Mouse (Mus musculus): Measurements from ENCODE around the gene Trpv4. TPM values are rescaled to one million over a fixed set of nuclear protein-coding genes. Genes with fewer than 3 reads are reported as not detected.

The Trpv4 gene
- polyA plus RNA-seq, 1 experiment from 2014 or later = 0.92 TPM

GRCm38 (mm10) chr5:114640809-114641208 is 17.4 kb downstream of the Trpv4 start:
- WGBS = 79% methylated on average over 10 of the region's 10 CpGs
- no peak overlapping the region for H3K9ac ChIP-seq
- peaks cover 5% of the 10 kb centered on the region; the same call in 1 of the 2 replicates for H3K27me3 ChIP-seq (replicated peaks)
- H3K4me1 ChIP-seq (replicated peaks) = peaks cover 4% of the 10 kb centered on the region
- no peaks in the 10 kb centered on the region for H3K9me3 ChIP-seq
- no peak for ATAC-seq
- H3K36me3 ChIP-seq = no peaks in the 10 kb centered on the region
- no peak overlapping the region for H3K4me2 ChIP-seq (replicated peaks)
- no peak overlapping the region for H3K27ac ChIP-seq
- no peak overlapping the region for H3K4me3 ChIP-seq (replicated peaks)

GRCm38 (mm10) chr5:114639645-114639957 is 18.6 kb downstream of the Trpv4 start:
- H3K27me3 ChIP-seq (replicated peaks) = peaks cover 5% of the 10 kb centered on the region; the same call in 1 of the 2 replicates
- ATAC-seq = peak; percentile 55
- H3K4me3 ChIP-seq (replicated peaks) = no peak overlapping the region
- no peak overlapping the region for H3K27ac ChIP-seq
- no peak overlapping the region for H3K9ac ChIP-seq
- no peaks in the 10 kb centered on the region for H3K36me3 ChIP-seq
- peak overlapping the region; percentile 57 for H3K4me2 ChIP-seq (replicated peaks)
- H3K4me1 ChIP-seq (replicated peaks) = peaks cover 4% of the 10 kb centered on the region
- WGBS = 22% methylated on average over 7 of the region's 7 CpGs
- no peaks in the 10 kb centered on the region for H3K9me3 ChIP-seq

GRCm38 (mm10) chr5:114638769-114639644 is 19.2 kb downstream of the Trpv4 start:
- no peak overlapping the region; the same call in 1 of the 2 replicates for H3K9ac ChIP-seq
- H3K27me3 ChIP-seq (replicated peaks) = peaks cover 5% of the 10 kb centered on the region; the same call in 1 of the 2 replicates
- peaks cover 4% of the 10 kb centered on the region for H3K4me1 ChIP-seq (replicated peaks)
- H3K4me2 ChIP-seq (replicated peaks) = peak overlapping the region; percentile 57
- H3K36me3 ChIP-seq = no peaks in the 10 kb centered on the region
- WGBS = 10% methylated on average over 22 of the region's 22 CpGs
- no peaks in the 10 kb centered on the region for H3K9me3 ChIP-seq
- no peak overlapping the region for H3K4me3 ChIP-seq (replicated peaks)
- peak; percentile 88 for ATAC-seq
- H3K27ac ChIP-seq = no peak overlapping the region

GRCm38 (mm10) chr5:114636091-114636490 is 22.1 kb downstream of the Trpv4 start:
- Histone ChIP-seq H3K4me3 (replicated peaks) (no peak overlapping the region), H3K9me3 (no peaks in the 10 kb centered on the region), H3K36me3 (no peaks in the 10 kb centered on the region), H3K4me2 (replicated peaks) (no peak overlapping the region), H3K4me1 (replicated peaks) (peaks cover 4% of the 10 kb centered on the region), H3K27me3 (replicated peaks) (peaks cover 5% of the 10 kb centered on the region; the same call in 1 of the 2 replicates), H3K27ac (no peak overlapping the region), H3K9ac (no peak overlapping the region)
- WGBS = 78% methylated on average over 25 of the region's 25 CpGs
- no peak for ATAC-seq

- H3K4me1 ChIP-seq (replicated peaks) = no peaks in the 10 kb centered on the region
- H3K36me3 ChIP-seq = no peaks in the 10 kb centered on the region
- H3K9me3 ChIP-seq = no peaks in the 10 kb centered on the region
- no peak overlapping the region for H3K4me2 ChIP-seq (replicated peaks)
- no peaks in the 10 kb centered on the region for H3K27me3 ChIP-seq (replicated peaks)
- ATAC-seq = no peak
- H3K9ac ChIP-seq = no peak overlapping the region
- H3K27ac ChIP-seq = no peak overlapping the region
- WGBS = 52% methylated on average over 2 of the region's 2 CpGs
- no peak overlapping the region for H3K4me3 ChIP-seq (replicated peaks)
Observed at GRCm38 (mm10) chr5:114631336-114631735, 26.9 kb downstream of the Trpv4 start.

GRCm38 (mm10) chr5:114625590-114625989 is 32.6 kb downstream of the Trpv4 start:
- 24% methylated on average over 3 of the region's 3 CpGs for WGBS
- Histone ChIP-seq H3K4me3 (replicated peaks) (no peak overlapping the region), H3K4me1 (replicated peaks) (no peaks in the 10 kb centered on the region)

GRCm38 (mm10) chr5:114620305-114620704 is 37.9 kb downstream of the Trpv4 start:
- Histone ChIP-seq H3K27ac (no peak overlapping the region), H3K27me3 (replicated peaks) (no peaks in the 10 kb centered on the region), H3K4me3 (replicated peaks) (no peak overlapping the region), H3K9ac (no peak overlapping the region), H3K9me3 (no peaks in the 10 kb centered on the region), H3K4me1 (replicated peaks) (no peaks in the 10 kb centered on the region), H3K36me3 (no peaks in the 10 kb centered on the region), H3K4me2 (replicated peaks) (no peak overlapping the region)
- no peak for ATAC-seq
- WGBS = 48% methylated on average over 6 of the region's 6 CpGs

More at GRCm38 (mm10) chr5:114625590-114625989, 32.6 kb downstream of the Trpv4 start:
- Histone ChIP-seq H3K27me3 (replicated peaks) (no peaks in the 10 kb centered on the region), H3K9me3 (no peaks in the 10 kb centered on the region), H3K9ac (no peak overlapping the region), H3K27ac (no peak overlapping the region), H3K36me3 (no peaks in the 10 kb centered on the region), H3K4me2 (replicated peaks) (no peak overlapping the region)
- ATAC-seq = no peak

- WGBS = 27% methylated on average over 8 of the region's 8 CpGs
Observed at GRCm38 (mm10) chr5:114618851-114619250, 39.4 kb downstream of the Trpv4 start.

GRCm38 (mm10) chr5:114617809-114618208 is 40.4 kb downstream of the Trpv4 start:
- Histone ChIP-seq H3K4me1 (replicated peaks) (no peaks in the 10 kb centered on the region), H3K36me3 (no peaks in the 10 kb centered on the region), H3K4me2 (replicated peaks) (no peak overlapping the region), H3K4me3 (replicated peaks) (no peak overlapping the region), H3K27me3 (replicated peaks) (no peaks in the 10 kb centered on the region), H3K9ac (no peak overlapping the region), H3K27ac (no peak overlapping the region), H3K9me3 (no peaks in the 10 kb centered on the region)
- ATAC-seq = no peak
- 72% methylated on average over 12 of the region's 12 CpGs for WGBS

More at GRCm38 (mm10) chr5:114618851-114619250, 39.4 kb downstream of the Trpv4 start:
- H3K4me3 ChIP-seq (replicated peaks) = no peak overlapping the region
- H3K4me1 ChIP-seq (replicated peaks) = no peaks in the 10 kb centered on the region
- H3K9ac ChIP-seq = no peak overlapping the region
- H3K27me3 ChIP-seq (replicated peaks) = no peaks in the 10 kb centered on the region
- H3K9me3 ChIP-seq = no peaks in the 10 kb centered on the region
- no peaks in the 10 kb centered on the region for H3K36me3 ChIP-seq
- no peak overlapping the region for H3K27ac ChIP-seq
- no peak for ATAC-seq
- no peak overlapping the region for H3K4me2 ChIP-seq (replicated peaks)

- Histone ChIP-seq H3K27ac (no peak overlapping the region), H3K4me1 (replicated peaks) (no peaks in the 10 kb centered on the region; the same call in 1 of the 2 replicates), H3K27me3 (replicated peaks) (no peaks in the 10 kb centered on the region), H3K36me3 (no peaks in the 10 kb centered on the region), H3K4me3 (replicated peaks) (no peak overlapping the region), H3K9me3 (no peaks in the 10 kb centered on the region), H3K4me2 (replicated peaks) (no peak overlapping the region), H3K9ac (no peak overlapping the region)
- 77% methylated on average over 11 of the region's 11 CpGs for WGBS
- peak; percentile 64 for ATAC-seq
Observed at GRCm38 (mm10) chr5:114616336-114617061, 41.7 kb downstream of the Trpv4 start.

GRCm38 (mm10) chr5:114614863-114615262 is 43.4 kb downstream of the Trpv4 start:
- no peak overlapping the region for H3K4me3 ChIP-seq (replicated peaks)
- no peak overlapping the region for H3K9ac ChIP-seq
- no peak overlapping the region for H3K27ac ChIP-seq
- no peaks in the 10 kb centered on the region for H3K27me3 ChIP-seq (replicated peaks)
- H3K4me2 ChIP-seq (replicated peaks) = no peak overlapping the region
- no peaks in the 10 kb centered on the region for H3K9me3 ChIP-seq
- no peaks in the 10 kb centered on the region; the same call in 1 of the 2 replicates for H3K4me1 ChIP-seq (replicated peaks)
- ATAC-seq = no peak
- 64% methylated on average over 7 of the region's 7 CpGs for WGBS
- H3K36me3 ChIP-seq = 0 out of 2 replicates have a peak, but pooled peaks cover 6% of the 10 kb centered on the region

- ATAC-seq = no peak
- no peak overlapping the region for H3K27ac ChIP-seq
- 62% methylated on average over 25 of the region's 25 CpGs for WGBS
- no peak overlapping the region for H3K9ac ChIP-seq
- no peaks in the 10 kb centered on the region for H3K27me3 ChIP-seq (replicated peaks)
- H3K4me1 ChIP-seq (replicated peaks) = peaks cover 14% of the 10 kb centered on the region
- no peaks in the 10 kb centered on the region for H3K9me3 ChIP-seq
- H3K4me3 ChIP-seq (replicated peaks) = no peak overlapping the region
- no peak overlapping the region for H3K4me2 ChIP-seq (replicated peaks)
- 0 out of 2 replicates have a peak, but pooled peaks cover 6% of the 10 kb centered on the region for H3K36me3 ChIP-seq
Observed at GRCm38 (mm10) chr5:114611968-114612608, 46.1 kb downstream of the Trpv4 start.
